Mouse (Mus musculus): ENCODE measurements around the gene Kdm4b.

The Kdm4b gene

DNA sequence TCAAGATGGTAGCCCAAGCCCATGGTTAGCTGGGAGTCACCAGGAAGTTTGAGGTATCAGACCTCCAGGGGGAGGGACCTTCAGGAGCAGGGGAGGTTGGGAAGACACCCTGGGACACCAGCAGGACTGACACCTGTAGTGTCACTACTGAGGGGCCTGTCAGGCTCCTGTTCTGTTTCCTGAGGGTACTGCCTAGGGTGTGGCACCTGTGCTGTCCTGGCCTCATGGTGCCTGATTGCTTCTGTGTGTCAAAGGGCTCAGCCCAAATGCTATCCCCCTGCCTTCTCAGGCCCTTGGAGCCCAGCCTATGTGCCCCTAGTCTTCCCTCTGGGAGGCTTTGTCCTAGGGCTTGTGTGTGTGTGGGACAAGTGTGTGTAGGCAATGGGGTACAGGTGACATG is 22.7 kb downstream of the Kdm4b start:
- no peak for DNase-seq

DNA sequence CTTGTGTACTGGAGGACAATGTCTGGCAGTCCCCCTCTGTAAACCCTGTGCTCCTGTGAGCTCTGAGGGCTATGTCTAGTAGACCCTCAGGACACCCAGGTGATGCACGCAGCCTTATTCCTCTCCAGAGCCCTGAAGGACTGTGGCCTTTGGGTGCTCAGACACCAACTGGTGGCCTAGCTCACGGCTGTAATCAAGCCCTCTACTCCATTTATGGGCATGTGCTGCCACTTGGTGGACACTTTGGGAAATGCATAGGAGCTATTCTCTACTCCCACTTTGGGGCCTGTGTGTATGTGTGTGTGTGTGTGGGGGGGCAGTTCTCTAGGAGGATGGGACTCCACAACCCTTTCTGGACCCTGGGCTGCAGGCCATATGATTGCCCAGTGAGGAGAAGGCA is 24.8 kb downstream of the Kdm4b start:
- peak; percentile 87 for DNase-seq

DNA sequence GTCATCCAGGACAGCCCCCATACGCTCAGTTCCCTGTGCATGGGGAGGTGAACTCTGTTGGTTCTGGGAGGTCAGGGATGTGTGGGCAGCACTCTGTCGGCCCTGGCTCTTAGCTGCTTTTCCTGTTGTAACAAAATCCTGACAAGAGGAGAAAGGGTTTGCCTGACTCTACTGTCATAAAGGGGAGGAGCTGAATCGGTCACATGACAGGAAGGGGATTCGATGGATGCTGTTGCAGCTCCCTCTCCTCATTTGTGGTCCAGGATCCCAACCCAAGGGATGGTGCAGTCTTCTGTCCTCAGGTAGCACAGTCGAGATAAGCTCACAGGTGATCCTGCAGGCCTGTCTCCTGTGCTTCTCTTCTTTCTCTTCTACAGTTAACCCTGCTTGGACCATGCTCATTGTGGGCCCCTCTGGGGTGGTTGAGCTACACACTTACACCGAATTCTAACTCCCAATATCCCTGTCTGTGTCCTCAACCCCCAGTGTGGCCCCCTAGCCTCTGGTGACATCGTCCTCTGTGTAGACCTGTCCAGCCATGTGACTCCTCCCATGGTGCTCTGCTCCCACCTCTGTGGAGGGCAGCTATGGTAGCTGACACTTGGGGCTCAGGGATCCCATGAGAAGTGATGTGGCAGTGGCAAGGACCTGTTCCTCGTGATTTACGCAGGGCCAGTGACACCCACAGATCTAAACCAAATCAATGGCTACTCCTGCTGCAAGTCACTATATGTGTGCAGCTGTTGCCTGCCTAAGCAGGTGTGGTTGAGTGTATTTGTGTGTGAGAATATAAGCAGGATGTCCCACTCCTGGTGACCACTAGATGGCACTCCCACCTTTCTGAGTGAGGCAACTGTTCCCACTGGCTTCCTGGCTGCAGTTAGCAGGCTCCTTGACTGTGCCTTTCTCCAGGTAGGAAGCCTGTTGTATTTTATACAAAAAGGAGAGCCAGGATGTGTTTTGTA is 31.3 kb downstream of the Kdm4b start:
- DNase-seq: peak; percentile 68

DNA sequence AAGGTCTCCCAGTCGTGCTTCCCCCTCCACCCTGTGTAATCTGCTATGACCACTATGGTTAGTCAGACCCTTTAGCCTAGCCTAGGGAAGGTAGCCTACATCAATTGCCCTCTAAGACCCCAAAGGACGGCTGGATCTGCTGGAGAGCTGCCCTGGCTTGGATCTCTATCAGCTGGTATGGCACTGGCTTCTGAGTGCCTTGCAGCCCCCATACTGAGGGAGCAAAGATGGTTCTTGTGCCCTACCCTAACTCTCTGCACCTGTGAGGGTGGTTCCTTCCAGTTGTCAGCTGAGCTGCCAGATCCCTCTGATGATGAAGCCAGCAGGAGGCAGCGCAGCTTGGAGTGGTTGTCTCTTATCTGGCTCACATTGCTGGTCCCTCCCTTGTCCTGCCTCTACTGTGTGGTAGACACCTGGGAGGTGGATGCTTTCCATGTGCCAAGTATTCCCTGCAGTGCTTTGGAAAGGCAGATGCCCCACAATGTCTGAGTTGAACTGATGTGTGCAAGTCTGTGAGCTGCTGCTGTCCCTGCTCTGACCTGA is 33.4 kb downstream of the Kdm4b start:
- DNase-seq: no peak

DNA sequence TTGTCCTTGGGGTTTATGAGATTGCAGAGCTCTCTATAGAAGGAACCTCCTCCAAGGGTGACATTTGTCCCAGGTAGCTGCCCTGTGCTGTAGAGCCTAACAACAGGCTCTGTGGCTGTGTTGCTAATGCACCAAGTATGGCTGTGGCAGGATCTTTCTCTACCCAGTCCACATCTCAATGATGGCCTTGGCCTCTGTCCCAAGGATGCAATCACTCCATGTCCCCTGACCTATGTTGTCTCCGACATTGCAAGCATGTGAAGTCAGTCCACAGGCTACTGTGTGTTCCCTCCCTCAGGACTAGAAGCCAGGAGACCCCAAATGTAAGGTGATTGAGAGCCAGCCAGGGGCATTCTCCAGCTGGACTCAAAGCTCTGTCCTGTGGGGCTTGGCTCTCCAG is 34.0 kb downstream of the Kdm4b start:
- no peak for DNase-seq

DNA sequence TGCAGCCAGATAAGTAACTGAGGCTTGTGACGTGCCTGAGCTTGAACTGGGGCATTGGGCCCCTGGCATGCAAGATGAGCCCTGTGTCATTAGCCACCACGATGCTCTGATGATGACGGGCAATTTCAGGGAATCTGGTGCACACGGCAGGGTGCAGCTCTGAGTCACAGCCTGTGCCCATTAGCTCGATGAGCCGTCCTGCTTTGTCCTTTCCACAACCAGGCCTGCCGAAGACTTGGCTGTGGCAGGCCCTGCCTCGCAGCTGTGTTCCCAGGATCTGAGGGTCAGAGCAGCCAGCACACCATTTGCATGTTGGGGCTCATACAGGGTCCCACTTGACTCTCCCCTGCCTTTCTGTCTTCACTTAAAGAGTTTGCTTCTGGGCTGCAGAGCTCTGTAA is 34.6 kb downstream of the Kdm4b start:
- no peak for DNase-seq

DNA sequence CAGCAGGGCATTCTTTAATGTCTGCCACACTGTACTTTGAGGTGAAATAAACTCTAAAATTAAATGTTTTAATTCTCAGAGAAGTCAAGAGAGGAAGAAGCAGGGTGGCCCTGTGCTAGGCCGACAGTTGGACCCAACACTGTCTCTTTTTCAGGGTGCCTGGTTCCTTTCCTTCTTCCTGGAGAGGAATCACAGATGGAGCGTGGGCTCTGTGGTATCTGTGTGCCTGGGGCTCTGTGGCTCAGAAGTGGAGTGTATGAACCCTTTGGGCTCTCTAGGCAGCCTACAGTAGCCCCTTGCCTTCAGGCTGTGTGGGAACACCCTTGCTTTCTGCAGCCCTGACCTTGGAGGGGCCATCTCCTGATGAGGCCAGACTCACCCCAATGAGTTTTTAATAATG is 35.7 kb downstream of the Kdm4b start:
- no peak for DNase-seq

DNA sequence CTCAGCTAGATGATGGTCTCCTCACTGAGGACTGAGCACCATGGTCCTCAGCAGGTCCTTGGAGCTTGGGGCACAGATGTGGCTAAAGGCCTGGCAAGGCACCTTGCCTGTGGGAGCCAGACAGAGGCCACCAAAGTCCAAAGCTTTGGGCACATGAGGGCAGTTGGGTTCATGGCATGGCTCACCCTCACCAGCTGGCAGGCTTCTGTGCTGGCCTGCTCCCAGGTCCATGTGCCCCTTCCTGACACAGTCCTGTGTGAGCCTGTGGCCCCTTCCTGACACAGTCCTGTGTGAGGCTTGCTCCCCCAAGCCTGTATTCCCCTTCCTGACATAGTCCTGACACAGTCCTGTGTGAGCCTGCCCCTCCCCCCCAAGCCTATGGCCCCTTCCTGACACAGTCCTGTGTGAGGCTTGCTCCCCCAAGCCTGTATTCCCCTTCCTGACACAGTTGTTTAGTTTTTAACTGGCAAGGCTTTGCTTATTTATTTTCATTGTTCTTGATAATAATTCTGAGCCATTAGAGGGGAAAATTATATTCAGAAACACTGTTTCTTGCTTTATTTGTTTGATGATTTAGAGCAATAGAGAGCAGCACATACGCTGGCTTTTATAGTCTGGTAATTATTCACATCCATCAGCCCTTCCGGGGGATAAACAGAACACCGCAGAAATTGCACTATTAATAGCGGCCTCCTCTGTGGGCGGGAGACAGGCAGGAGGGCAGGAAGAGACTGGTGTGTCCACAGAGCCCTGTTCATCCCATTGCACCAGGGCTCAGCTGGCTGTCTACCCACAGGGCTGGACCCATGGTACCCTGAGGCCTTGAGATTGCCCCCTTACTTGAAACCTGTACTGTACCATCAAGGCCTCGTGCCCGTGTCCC is 40.2 kb downstream of the Kdm4b start:
- DNase-seq: no peak

DNA sequence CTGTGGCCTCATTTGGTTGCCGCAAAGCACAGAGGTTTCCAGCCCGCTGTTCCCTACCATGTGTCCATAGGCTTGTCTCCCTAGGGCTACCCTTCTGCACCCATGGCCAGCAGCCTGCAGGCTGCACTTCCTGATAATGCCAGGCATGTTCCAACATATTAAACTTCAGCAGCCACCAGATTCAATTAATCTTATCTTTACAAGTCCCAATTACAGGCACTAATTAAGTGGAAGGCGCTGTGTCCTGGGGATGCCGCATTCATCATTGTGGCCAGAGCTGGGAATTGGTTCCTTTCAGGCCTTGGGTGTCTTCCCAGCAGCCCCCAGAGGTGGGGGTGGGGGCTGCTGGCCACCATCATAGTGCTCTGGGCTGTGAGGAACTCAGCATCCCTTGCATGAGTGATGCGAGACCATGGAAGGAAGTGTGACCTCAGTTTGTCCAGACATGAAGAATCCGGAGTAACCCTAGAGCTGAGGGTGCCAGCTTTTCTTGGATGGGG is 42.5 kb downstream of the Kdm4b start:
- DNase-seq: no peak

DNA sequence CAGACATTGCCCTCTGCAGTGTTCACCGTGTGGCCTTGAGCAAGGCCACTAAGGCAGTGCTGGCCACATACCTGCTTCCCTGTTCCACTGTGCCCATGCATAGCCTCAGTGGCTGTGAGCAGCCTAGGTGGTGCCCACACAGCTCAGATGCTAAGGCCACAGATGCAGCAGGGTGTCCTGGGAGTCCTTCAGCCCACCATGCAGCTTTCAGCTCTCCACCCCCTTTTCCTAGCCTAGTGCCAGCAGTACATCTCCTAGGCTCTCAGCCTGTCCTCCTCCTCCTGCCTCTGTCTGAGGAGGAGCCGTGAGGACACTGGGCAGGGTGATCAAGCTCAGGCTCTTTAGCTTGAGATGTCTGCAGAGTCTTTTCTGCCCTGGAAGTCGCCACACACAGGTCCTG is 44.2 kb downstream of the Kdm4b start:
- no peak for DNase-seq

DNA sequence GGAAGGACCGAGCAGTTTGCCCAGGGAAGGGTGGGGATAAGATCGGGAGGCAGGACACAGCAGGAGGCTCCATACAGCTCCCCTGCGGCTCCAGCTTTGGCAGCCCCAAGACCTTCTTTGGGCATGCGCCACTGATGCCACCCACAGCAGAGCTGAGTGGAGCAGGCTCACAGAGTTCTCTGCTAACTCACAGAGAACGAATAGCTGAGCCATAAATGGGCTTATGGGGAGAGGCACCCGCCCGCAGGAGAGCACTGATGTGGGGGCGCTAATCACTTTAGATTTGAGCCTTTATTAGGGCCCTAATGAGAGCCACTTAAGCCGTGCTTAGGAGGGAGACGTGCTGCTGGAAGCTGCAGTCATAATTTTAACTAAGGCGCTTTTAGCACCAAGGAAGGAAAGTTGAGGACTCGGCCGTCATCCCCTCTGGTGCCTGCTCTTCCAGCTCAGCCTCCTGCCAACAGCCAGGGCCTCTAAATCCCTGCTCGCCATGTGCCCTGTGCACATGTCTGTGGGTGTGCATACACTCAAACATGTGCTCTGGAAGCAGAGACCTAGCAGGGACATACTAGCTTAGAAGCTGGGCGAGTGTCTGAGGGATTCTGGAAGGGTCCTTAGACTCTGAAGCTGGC is 45.3 kb downstream of the Kdm4b start:
- peak; percentile 59 for DNase-seq

DNA sequence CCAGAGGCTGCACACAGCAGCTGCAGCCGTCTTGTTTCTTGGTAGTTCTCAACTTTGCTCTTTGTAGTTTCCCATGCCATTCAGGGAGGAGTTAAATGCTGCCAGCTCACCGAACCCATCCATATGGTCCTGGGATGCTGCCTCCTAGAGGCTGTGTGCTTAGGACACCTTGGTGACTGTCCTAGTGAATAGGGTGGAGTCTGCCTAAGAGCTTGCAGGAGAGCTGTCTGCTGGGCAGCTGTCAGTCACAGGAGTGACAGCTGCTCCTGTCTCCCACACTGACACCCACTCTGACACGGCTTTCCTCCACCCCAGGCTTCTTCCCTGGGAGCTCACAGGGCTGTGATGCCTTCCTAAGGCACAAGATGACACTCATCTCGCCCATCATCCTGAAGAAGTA is 46.2 kb downstream of the Kdm4b start:
- no peak for DNase-seq

DNA sequence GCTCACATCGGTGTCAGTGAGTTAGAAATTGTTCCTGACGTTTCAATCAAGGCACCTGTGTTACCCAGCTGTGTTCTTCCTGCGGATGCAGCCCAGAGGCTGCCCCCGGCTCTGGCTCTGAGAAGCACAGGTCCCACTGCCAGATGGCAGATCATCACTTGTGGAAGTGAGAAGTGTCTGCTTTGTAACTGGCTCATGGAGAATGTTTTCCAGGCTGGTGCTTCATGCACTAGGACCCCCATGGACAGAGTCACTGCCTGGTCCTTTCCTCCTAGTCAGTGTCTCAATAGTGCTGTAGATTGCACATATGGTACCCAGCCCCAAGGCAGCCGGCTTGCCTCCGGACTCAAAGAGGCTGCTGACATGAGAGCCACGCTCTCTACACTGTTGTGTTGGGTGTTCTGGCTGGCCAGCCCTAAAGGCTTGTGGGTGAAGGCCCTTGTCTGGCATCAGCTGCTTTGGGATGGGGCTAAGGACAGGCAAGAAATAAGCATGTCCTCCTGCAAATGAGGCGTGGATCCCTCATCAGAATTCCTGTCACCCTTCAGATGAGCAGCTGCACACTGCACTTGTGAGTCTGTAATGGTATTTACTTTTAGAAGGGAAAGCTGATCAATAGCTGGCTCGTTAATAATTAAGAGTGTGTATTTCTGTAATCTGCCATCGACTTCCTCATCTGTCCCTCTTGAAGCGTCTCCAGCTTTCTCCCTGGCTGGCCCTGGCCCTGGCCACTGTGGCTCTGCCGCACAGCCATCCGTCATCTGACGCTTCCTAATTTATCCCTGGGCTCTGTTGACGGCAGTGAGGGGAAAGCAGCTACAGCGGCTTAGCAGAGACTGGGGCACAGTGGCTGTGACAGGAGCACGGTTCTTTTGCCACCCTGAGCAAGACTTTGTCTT is 47.5 kb downstream of the Kdm4b start:
- DNase-seq: no peak

DNA sequence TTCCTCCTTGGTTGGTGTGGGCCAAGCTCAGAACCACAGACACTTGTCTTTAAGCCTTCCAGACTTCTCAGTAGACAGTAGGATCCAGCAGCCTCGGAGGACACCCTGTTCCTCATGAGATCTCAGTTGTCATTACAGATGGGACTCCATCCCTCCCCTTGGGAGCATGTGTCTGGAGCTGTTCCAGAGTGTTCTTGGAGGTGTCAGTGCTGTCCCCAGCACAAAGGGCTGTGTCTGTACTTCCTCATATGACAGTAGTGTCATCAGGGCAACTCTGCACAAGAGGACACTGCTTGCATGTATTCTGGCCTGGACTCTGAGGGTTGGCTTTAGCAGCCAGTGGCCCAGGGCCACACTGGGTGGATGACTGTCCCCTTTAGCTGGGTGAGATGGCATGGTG is 49.0 kb downstream of the Kdm4b start:
- DNase-seq: no peak

DNA sequence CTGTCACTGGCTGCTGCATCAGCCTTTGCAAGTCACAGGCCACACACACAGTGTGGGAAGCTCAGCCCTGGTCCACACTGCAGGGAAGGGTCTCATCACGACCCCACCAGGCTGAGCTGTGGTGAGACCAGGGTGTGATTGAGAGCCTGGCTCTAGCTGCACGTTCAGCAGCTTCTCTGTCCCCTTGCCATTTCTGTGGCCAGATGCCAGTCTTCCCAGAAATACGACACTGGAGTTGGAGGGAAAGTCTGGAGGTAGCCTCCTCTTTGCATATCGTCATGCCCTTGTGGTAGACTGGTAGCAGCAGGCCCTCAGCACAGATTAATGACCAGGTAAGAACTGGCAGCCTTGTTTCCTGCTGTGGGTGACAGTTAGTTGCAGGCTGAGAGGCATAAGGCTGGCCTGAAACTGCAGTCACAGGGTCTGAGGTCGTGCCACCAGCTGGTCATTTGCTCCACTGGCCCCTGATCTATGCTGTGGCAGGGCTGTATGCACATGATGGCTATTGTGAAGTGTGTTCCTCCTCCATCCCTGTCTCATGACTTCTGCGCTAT is 53.5 kb downstream of the Kdm4b start:
- DNase-seq: no peak

DNA sequence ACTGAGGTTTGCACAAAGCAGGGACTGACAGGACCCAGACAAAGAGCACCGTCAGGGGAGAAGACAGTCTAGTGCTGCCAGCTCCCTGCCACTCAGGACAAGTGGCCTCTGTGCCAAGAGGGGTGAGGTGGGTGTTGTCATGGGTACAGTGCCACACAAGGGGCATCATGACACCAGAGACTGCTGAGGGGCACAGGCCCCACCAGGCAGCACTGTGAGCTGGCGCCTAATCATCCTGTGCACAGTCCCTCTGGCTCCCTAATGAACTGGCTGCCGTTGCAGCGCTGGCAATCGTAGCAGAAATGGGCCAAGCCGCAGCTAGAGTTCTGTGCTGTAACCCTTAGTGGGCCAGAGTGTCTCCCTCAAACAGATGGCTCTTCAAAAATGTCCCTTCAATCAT is 54.4 kb downstream of the Kdm4b start:
- DNase-seq: no peak

DNA sequence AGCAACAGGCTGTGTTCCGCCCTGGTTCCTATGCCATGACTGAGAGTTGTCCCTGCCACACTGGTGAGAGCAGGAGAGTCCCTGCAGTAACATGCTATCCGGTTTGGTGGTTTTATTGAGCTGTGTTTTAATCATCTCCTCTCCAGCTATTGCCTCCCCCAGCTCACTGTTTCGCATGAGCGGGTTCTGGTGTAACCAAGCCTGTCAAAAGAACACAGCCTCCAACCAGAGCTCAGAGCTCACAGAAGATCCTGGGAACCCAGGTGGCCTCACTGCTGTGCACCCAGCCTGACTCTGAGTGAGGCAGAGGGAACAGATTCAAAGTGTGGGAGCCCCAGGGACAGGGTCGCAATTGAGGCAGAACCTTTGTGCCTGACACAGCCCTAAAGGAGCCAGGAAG is 55.3 kb downstream of the Kdm4b start:
- no peak for DNase-seq

DNA sequence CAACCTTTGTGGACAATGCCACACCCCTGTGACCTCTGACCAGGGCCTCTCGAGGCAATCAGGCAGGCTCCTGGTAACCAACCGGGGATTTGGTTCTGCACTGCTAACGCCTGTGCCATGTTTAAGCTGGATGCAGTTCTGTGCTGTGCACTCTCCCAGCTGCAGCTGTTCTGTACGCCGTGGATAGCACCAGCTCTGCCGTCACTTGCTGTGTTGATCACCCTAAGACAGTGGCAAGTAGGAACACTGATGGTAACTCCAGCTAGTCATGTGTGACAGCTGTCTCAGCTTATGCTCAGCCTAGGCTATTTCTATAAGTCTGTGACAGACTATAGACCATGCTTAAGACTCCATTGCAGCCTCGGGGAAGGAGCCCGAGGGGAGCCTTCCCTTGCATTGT is 57.1 kb downstream of the Kdm4b start:
- DNase-seq: no peak

DNA sequence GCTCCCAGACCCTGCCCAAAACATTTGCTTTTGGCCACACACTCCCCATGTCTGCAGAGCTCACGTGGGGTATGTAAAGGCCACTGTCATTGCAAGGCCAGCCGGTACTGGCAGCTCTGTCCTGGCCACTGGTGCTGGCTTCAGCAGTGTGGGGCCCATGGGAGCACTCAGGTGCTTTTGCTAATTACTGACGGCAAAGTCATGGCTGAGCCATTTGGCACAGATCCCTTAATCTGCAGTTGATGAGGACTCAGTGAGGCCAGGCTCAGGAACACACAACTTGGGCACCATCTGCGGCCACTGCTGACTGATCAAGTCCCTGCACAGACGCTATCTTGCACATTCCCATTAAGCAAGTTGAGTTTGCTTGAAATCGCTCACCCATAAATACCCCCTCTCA is 59.0 kb downstream of the Kdm4b start:
- DNase-seq: no peak

DNA sequence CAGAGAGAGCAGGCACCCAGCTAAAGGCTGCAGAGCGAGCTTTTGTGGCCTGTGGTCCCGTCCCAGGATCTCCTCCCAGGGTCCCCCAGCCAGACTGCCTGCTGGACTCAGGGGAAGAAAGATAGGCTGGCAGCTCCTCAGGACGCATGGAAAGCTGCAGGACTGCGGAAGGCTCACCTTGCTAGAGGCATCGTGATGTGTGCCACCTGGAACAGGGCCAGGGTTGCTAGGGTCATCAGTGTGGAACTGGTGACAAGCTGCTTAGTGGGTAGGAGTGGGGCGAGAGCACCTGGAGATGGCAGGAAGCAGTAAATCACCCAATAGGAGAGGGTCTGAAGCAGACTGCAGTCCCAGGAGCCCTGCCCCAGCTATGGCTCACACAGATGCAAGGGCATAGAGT is 61.8 kb downstream of the Kdm4b start:
- DNase-seq: no peak

DNA sequence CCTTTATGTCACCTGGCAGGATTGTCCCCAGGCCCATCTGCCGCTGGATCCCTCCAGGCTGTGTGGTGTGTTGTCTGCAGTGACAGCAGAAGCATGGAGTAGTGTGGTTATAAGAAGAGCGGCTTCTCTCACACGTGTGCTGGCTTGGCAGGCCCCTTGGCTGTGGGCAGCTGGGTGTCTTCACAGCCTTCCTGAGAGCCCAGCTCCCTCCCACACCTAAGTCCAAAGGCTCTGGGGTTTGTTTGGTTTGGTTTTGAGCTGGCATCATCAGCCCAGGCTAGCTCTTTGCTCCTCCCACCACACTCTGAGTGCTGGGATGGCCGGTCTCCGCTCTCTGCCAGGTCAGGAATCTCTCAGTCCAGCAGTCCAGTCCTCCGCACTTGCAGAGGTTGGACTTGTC is 67.4 kb downstream of the Kdm4b start:
- DNase-seq: no peak

DNA sequence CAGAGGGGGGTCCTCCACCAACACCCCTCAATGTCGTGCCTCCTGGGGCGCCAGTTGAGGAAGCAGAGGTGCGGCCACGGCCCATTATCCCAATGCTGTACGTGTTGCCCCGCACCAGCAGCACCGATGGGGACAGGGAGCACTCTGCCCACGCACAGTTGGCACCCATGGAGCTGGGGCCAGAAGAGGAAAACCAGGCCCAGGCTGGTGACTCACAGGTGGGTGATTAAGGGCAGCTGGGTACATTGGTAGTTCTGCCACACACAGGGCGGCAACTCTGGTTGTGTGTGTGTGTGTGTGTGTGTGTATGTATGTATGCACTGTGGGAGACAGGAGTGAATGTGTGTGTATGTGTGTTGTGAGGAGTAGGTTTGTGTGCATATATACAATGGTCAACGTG is 68.0 kb downstream of the Kdm4b start:
- DNase-seq: no peak
